Mouse (Mus musculus) heart, postnatal 0 days (tissue): ENCODE measurements around the gene Csde1.

Experiments
- CTCF ChIP-seq: IDR thresholded peaks from 2 replicates; pipeline ENCODE4 v1.5.1; 2016; ENCODE audit warnings: antibody characterized with exemption, control low read depth, low read depth
- EP300 ChIP-seq: IDR thresholded peaks from 2 replicates; pipeline ENCODE4 v1.6.1; 2016; ENCODE audit warnings: antibody characterized with exemption, low read depth

DNA sequence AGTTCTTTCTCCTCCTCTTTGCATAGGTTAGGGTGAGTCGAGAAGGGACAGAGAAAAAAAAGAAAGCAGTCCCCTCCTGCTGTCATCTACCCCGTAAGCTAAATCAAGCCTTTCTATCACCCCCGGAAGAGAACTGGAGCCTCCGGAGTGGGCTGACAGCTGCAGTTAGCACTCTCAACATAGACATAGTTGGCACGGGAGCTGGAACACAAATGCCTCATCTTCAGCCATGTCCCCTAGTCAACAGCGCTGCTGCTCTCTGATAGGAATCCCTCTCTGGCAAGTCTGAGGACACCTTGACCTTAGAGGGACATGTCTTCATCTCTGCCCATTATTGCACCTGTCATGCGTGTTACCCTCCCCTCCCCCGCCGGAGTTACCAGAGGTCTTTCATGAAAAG is 59.1 kb downstream of the Csde1 start:
- TF ChIP-seq CTCF (no peak), EP300 (no peak)
